Mouse (Mus musculus): ENCODE measurements around the gene Atp5h.
A peak's percentile ranks its signal among the peaks of the same experiment; 100 is the strongest.

DNA sequence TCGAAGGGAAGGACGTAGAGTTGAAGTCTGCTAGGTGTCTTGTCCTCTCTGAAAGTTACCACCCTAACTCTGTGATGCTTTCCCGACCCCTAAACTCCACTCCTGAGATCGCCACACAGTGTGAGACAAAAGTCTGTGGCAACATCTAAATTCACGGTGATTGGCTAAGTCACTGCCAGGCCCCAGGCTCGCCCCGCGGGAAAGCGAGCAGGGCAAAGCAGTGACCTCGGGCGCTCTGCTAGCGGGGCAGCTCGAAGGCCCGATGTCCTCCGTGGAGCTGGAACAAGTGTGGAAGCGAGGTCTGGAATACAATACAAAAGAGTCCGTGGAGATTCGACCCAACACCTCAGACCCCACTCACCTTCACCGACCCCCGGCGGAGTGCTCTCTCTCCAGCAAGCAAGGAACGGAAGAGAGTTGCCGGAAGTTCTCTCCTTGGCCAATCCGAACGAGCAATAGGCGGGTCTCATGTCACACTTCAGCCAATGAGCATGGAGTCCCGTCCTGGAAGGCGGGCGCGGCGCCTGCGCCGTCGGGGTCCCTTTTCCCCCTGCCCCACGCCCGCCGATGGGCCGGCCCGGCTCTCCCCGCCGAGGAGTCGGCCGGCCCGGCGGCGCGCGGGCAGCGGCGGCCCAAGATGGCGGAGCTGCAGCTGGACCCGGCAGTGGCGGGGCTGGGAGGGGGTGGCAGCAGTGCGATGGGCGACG is at the start of gene Atp5h, which contains the start of gene Kctd2:
- TF ChIP-seq ZC3H11A (IDR thresholded peaks at IDR 0.05; ENCODE audit: borderline replicate concordance, low read depth, low read length) (no peak), CHD2 (IDR thresholded peaks at IDR 0.05; ENCODE audit: low read depth, low read length) (peak; percentile 80), MAFK (IDR thresholded peaks at IDR 0.05; ENCODE audit: insufficient read depth, low read depth, low read length) (no peak), HCFC1 (IDR thresholded peaks at IDR 0.05; ENCODE audit: borderline replicate concordance, insufficient read depth, low read length) (peak; percentile 31; the same call in 1 of the 2 replicates)

All from ES-E14 (cell line).